ENCODE assay signal across 10 mouse cellular contexts in the genomic region with DNA sequence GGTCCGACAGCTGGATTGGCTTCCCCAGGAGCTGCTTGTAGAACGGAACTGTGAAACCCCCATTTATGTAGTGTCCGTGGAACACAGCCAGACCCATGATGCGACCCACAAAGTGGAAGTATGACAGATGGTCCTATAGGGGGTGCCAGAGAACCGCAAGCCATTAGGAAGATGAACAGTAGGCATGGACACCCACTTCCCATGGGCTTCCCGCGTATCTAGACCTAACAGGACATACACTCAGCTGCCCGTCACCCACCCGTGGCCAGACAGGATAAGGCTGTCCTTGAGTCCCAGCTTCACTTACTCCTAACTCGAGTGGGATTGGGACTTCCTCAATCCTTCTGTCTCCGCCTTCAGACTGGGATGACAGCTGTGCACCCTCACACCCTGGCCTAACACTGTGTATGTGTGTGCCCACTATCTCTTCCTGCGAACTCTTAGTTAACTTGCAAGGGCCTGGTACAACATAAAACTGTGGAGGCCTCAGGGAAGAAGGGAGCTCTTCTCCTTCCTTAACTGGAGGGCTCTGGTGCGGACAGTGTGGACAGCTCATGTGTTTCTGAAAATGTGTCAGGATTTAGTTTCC.
DNase-seq lines count a peak whose midpoint lies in the region; ATAC-seq and TF ChIP-seq lines count a peak whose summit lies in the region.
"Had no signal": no experiment of that assay in that cellular context is flagged by ENCODE, and none has a peak within 500 bp of the region (broad histone marks: within the 10 kb centered on the region; RNA-seq: fewer than 3 reads in every experiment).

No protein-coding gene starts in this region.

- H3K4me3 ChIP-seq in gastrocnemius, adult 2 months, result no peak overlapping the region
- H3K4me3 ChIP-seq in bone marrow macrophage, adult 2 months (ENCODE audit: insufficient read depth, low read length), result no peak overlapping the region
- H3K4me3 ChIP-seq: heart, embryonic 13.5 days; midbrain, embryonic 12.5 days had no signal

- no peak for ATAC-seq in erythroblast, adult 5-6 weeks (replicated peaks; ENCODE audit: low FRiP score, poor library complexity, severe bottlenecking)

- no peaks in the 10 kb centered on the region for H3K4me1 ChIP-seq in bone marrow macrophage, adult 2 months (ENCODE audit: control insufficient read depth, insufficient read depth, low read length)
- H3K4me1 ChIP-seq: midbrain, embryonic 12.5 days had no signal

- peak; percentile 65 for TF ChIP-seq CTCF in gastrocnemius, adult 2 months (IDR thresholded peaks at IDR 0.05)
- TF ChIP-seq CTCF in bone marrow macrophage, adult 2 months (IDR thresholded peaks at IDR 0.05; ENCODE audit: low read depth, low read length), result peak; percentile 38; the same call in 1 of the 2 replicates

- no peak overlapping the region for H3K27ac ChIP-seq in gastrocnemius, adult 2 months
- no peak overlapping the region for H3K27ac ChIP-seq in bone marrow macrophage, adult 2 months (ENCODE audit: insufficient read depth, low read depth, low read length)
- H3K27ac ChIP-seq: heart, embryonic 13.5 days; midbrain, embryonic 12.5 days had no signal

- DNase-seq in gastrocnemius, adult 2 months, result peak; percentile 42
- DNase-seq in gastrocnemius, postnatal 10 days, result no peak
- peak; percentile 42 for DNase-seq in 3T3-L1 (ENCODE audit: low read depth, low spot score)
- DNase-seq in left cerebral cortex, postnatal 36 days (ENCODE audit: low spot score in 2 of 2), result peak; percentile 32 to 36
- no peak for DNase-seq in heart, adult 9 months (ENCODE audit: low spot score in 2 of 2)
- no peak for DNase-seq in ovary, postnatal 10 days (ENCODE audit: low spot score)

- intact Hi-C loops in gastrocnemius, adult 2 months (cut with DNase I), result loop anchor here (5.0 kb wide), 2 partner anchors 83 to 103 kb away; a partner anchor contains a TSS
- intact Hi-C loops in left cerebral cortex, postnatal 36 days (cut with DNase I), result no loop called here

- TF ChIP-seq POLR2A in bone marrow macrophage, adult 2 months (IDR thresholded peaks at IDR 0.05; ENCODE audit: borderline replicate concordance, low read depth, low read length), result no peak

Comparison
In these comparisons a context has a peak if more than half of its experiments do, and no peak if none do; other contexts are left out.
1. DNase-seq: peak in gastrocnemius, adult 2 months (single experiment), 3T3-L1 (single experiment) and left cerebral cortex, postnatal 36 days (2 of 2); none in gastrocnemius, postnatal 10 days (single experiment), heart, adult 9 months (0 of 2) and ovary, postnatal 10 days (single experiment).